Mouse (Mus musculus): ENCODE data around the gene Olfr64. TPM values are rescaled to one million over a fixed set of nuclear protein-coding genes. Genes with fewer than 3 reads are reported as not detected.
A peak's percentile ranks its signal among the peaks of the same experiment; 100 is the strongest.

The Olfr64 gene
- total RNA-seq (2012; rRNA removed) (not detected in 2 replicates), polyA plus RNA-seq (2012; ENCODE audit: insufficient read depth in 1 of 2, insufficient read length in 2 of 2, low read depth in 1 of 2, low replicate concordance in 2 of 2, missing spikeins in 1 of 2) (not detected)

- no peak for DNase-seq (ENCODE audit: low read depth, low spot score)
- no peak within 1 kb of the TSS for H3K27ac ChIP-seq (ENCODE audit: control insufficient read depth, low read depth, low read length)
- no peaks in the 10 kb centered on the region for H3K79me2 ChIP-seq (ENCODE audit: control insufficient read depth, insufficient read depth, low read length, poor library complexity)
- TF ChIP-seq RAD21 (IDR thresholded peaks at IDR 0.05; ENCODE audit: low read depth, low read length) (no peak), POLR2AphosphoS2 (IDR thresholded peaks at IDR 0.05; ENCODE audit: low read length) (no peak), ETS1 (IDR thresholded peaks at IDR 0.05; ENCODE audit: low read depth, low read length) (no peak), MYB (IDR thresholded peaks at IDR 0.05; ENCODE audit: low read depth, low read length) (no peak), ZNF384 (IDR thresholded peaks at IDR 0.05; ENCODE audit: low read depth, low read length) (no peak), RCOR1 (IDR thresholded peaks at IDR 0.05; ENCODE audit: low read depth, low read length) (no peak), CHD2 (IDR thresholded peaks at IDR 0.05; ENCODE audit: low read length) (no peak), CHD1 (IDR thresholded peaks at IDR 0.05; ENCODE audit: low read depth, low read length) (no peak), GATA1 (IDR thresholded peaks at IDR 0.05; ENCODE audit: low read depth, low read length) (no peak), TBP (IDR thresholded peaks at IDR 0.05; ENCODE audit: low read depth, low read length) (no peak), MYC (IDR thresholded peaks at IDR 0.05; ENCODE audit: low read depth, low read length) (no peak), MAZ (IDR thresholded peaks at IDR 0.05; ENCODE audit: low read depth, low read length) (no peak), KAT2A (conservative IDR thresholded peaks at IDR 0.05; ENCODE audit: low read depth, low read length) (no peak), SIN3A (IDR thresholded peaks at IDR 0.05; ENCODE audit: low read length) (no peak), ELF1 (IDR thresholded peaks at IDR 0.05; ENCODE audit: low read depth, low read length) (no peak)
- H3K36me3 ChIP-seq (ENCODE audit: control insufficient read depth in 1 of 2, insufficient read depth in 2 of 2, low read length in 2 of 2) = no peaks in the 10 kb centered on the region
- H3K4me1 ChIP-seq (ENCODE audit: control insufficient read depth in 1 of 2, insufficient read depth in 2 of 2, low read length in 2 of 2) = no peaks in the 10 kb centered on the region
- no peaks in the 10 kb centered on the region for H3K27me3 ChIP-seq (ENCODE audit: control insufficient read depth in 1 of 2, insufficient read depth in 2 of 2, low read length in 2 of 2)
- no peaks in the 10 kb centered on the region for H3K9me3 ChIP-seq (replicated peaks; ENCODE audit: insufficient read depth, low read length)
- H3K4me3 ChIP-seq (ENCODE audit: control insufficient read depth in 1 of 2, insufficient read depth in 1 of 2, low read depth in 2 of 2, low read length in 2 of 2) = no peak within 1 kb of the TSS
- H3K9ac ChIP-seq (ENCODE audit: control insufficient read depth, low read depth, low read length, poor library complexity, severe bottlenecking) = no peak within 1 kb of the TSS
Observed at GRCm38 (mm10) chr7:103894385-103894784, at the start of gene Olfr64. TSS of gene Olfr64 (minus strand) at chr7:103894485.

GRCm38 (mm10) chr7:103942730-103943129, 48.4 kb upstream of the Olfr64 start:
- Histone ChIP-seq H3K9me3 (replicated peaks; ENCODE audit: insufficient read depth, low read length) (no peaks in the 10 kb centered on the region), H3K4me1 (ENCODE audit: control insufficient read depth in 1 of 2, insufficient read depth in 2 of 2, low read length in 2 of 2) (no peaks in the 10 kb centered on the region), H3K36me3 (ENCODE audit: control insufficient read depth in 1 of 2, insufficient read depth in 2 of 2, low read length in 2 of 2) (no peaks in the 10 kb centered on the region), H3K4me3 (ENCODE audit: control insufficient read depth in 1 of 2, insufficient read depth in 1 of 2, low read depth in 2 of 2, low read length in 2 of 2) (no peak overlapping the region), H3K79me2 (ENCODE audit: control insufficient read depth, insufficient read depth, low read length, poor library complexity) (no peaks in the 10 kb centered on the region), H3K9ac (ENCODE audit: control insufficient read depth, low read depth, low read length, poor library complexity, severe bottlenecking) (no peak overlapping the region), H3K27ac (ENCODE audit: control insufficient read depth, low read depth, low read length) (no peak overlapping the region), H3K27me3 (ENCODE audit: control insufficient read depth in 1 of 2, insufficient read depth in 2 of 2, low read length in 2 of 2) (no peaks in the 10 kb centered on the region)
- DNase-seq (ENCODE audit: low read depth, low spot score) = peak; percentile 75
- TF ChIP-seq SMC3 (IDR thresholded peaks at IDR 0.05; ENCODE audit: low read depth, low read length) (peak; percentile 96), MYB (IDR thresholded peaks at IDR 0.05; ENCODE audit: low read depth, low read length) (no peak), RAD21 (IDR thresholded peaks at IDR 0.05; ENCODE audit: low read depth, low read length) (peak; percentile 92), ZNF384 (IDR thresholded peaks at IDR 0.05; ENCODE audit: low read depth, low read length) (no peak), CTCF (IDR thresholded peaks at IDR 0.05 in 2 of 3, conservative IDR thresholded peaks at IDR 0.05 in 1 of 3; ENCODE audit: control insufficient read depth in 1 of 3, insufficient read depth in 1 of 3, low read depth in 2 of 3, low read length in 3 of 3, poor library complexity in 1 of 3, severe bottlenecking in 1 of 3) (peak; percentile 82 to 88 (median 87)), CHD1 (IDR thresholded peaks at IDR 0.05; ENCODE audit: low read depth, low read length) (no peak), GATA1 (IDR thresholded peaks at IDR 0.05; ENCODE audit: low read depth, low read length) (no peak), ZC3H11A (IDR thresholded peaks at IDR 0.05; ENCODE audit: low read depth, low read length) (peak; percentile 82), CHD2 (IDR thresholded peaks at IDR 0.05; ENCODE audit: low read length) (no peak), RCOR1 (IDR thresholded peaks at IDR 0.05; ENCODE audit: low read depth, low read length) (no peak)
